Mouse (Mus musculus) fibroblast of lung, adult 2 months (primary cell): ENCODE measurements around the gene Pde6d.

Experiments used
- DNase-seq: peaks from one replicate; pipeline ENCODE4 v3.0.0-alpha.2; 2011; ENCODE audit warnings: low read depth

Gene Pde6d

DNA sequence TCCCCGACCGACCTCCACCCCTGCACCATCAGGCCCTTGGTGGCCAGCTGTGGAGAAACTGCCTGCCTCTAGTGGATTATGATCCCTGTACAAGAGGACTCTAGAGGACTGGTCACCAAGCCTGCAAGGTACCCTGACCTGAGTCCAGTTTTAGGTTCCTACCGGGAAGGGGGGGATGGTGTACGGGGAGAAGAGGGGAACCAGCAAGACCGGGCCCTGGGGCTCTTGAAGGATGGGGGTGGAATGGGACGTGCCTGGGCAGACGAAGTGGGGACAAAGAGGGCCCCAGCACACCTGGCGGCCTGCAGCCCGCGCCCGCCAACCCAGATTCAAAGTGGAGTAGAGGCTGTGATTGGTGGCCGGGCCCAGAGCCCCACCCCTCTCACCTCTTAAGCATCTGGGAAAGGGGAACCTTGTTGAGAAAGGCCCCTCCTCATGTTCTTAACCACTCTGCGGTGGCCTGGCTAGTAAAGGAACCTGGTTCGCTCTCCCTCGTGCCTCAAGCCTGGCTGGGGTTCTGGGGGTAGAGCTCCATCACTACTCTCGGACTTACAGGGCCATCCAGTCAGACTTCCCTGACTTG, 79.2 kb downstream of the Pde6d start:
- no peak for DNase-seq

DNA sequence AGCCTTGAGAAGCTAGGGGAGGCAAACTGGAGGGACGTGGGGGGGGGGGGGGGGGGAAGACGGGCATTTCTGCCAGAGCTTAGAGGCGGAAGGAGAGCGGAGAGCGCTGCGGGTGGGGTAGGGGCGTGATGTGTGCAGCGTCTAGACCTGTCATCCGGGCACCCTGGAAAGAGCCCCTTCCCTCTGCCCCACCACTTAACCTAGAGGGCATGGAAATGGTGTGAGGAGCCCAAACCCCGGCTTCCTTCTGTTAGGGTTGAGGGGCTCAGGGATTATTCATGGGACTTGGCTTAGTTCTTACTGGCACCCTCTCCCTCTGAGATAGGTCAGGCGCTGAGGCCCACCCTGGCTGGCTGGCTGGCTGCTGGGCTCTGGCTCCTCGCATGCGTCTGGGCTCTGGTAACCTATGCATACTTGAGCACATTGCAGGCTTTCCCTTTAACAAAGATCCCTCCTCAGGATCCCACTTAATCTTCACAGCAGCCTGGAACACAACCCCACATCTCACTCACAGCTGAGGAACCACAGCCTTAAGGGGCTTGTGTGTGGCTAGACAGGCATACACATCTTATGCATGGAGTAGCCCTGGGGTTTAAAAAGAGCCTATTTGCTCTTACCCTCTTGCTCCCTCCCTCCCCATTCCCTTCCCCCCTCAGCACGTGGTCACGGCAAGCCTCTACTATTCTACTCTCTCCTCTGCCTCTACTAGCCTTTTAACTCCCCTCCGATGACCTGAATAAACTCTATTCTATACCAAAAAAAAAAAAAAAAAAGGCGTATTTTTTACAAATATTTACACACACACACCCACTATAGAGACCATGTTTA, 80.0 kb downstream of the Pde6d start:
- DNase-seq, result no peak

DNA sequence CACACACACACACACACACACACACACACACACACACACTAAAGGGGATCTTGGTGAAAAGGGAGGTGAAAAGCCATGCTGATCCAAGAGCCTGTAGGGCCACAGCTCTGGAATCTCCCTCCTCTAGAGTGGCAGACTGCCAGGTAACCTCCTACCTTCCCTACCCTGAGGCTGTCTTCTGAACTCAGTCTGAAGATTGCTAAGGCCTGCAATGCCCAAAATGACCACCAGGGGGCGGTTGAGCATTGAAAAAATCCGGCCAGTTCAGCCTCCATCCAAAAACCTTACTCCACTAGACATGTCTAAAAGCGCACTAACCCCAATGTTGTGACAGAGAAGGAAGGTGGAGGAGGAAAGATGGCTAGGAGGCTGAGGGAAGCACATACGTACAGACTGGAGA, 80.9 kb downstream of the Pde6d start:
- DNase-seq, result peak; percentile 86

DNA sequence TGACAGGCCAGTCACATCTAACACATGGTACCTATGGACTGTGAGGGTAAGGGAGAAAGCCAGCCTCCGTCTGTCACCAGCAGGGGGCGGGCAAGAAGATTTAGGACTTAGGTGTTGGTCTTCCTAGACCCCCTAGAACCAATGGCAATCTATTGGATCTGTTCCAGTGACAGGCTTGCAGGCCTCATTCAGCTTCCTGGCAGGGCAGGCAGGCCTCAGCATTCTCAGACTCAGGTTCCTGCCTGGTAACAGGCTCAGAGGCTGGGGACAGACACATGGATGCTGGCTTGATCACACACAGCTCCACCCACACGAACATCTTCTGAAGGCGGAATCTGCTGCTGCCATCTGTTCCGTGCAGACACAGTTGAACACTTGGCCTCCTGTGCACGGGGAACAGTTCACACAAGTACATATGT, 81.3 kb downstream of the Pde6d start:
- DNase-seq, result no peak

DNA sequence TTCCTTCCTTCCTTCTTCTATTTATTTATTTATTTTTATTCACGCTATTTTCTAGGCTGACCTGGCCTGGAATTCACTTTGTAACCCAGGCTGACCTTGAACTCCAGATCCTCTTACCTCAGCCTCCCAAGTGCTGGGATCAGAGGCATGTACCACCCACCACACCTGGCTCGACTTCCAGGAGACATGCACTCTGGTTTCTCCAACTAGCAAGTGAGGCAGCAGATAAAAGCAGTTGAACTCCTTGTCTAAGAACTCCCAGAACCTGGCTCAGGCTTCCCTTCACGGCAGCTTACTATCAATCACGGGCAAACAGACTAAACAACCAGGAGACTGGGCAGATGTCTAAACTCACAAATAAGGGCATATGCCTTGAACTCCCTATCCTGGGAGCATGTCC, 81.7 kb downstream of the Pde6d start:
- DNase-seq, result no peak

DNA sequence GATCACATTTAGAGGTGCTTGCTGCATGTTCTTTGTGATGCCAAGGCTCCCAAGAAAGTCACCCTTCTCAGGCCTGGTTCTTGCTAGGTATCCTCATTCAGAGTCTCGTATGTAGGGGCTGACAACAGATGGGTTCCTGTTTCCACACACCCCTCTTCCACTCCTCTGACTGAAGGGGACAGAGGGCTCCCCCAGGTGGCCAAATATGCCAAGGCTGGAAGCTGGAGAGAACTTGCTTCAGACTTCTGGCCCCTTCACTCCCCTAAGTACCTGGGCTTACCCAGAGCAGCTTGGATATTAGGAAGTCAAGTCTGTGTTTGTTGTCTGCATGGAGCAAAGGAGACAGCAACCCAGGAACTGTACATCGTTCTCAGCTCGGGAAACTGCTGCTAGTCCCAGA, 82.5 kb downstream of the Pde6d start:
- no peak for DNase-seq

DNA sequence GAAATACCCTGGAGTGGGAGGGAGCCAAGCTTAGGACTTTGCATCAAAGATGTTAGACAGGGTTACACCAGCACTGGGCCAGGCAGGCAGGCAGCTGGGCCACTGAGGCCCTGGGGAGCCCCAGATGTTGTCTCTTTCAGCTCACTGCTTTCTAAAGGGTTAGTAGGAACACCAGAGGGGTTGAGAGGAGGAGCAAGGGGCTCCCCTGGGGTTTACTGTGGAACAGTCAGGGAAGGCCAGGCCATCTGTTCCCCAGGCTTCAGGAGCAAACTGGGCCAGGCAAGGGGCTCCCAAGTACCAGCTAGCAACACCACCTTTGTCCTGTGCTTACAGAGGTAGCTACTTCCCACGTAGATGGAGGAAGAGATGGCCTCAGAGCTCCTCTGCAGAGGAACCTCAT, 83.8 kb downstream of the Pde6d start:
- no peak for DNase-seq

DNA sequence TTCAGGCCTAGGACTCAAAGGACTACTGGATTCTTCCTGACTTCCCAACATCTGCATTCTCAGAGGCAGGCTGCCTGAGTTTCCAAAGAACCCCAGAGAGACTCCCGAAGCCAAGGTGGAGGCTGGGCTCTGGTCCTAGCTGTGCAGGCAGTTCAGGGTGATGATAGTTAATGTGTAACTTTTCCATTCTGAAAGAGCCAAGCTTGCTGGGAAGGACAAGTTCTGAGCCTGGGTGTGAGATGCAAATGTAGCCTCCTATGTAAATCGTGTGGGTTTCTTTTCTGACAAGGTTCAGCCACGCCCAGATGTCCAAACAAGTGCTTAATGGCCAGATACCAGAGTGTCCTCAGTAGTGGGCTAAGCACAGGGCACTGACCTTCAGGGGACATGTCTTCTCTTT, 84.4 kb downstream of the Pde6d start:
- DNase-seq, result no peak

DNA sequence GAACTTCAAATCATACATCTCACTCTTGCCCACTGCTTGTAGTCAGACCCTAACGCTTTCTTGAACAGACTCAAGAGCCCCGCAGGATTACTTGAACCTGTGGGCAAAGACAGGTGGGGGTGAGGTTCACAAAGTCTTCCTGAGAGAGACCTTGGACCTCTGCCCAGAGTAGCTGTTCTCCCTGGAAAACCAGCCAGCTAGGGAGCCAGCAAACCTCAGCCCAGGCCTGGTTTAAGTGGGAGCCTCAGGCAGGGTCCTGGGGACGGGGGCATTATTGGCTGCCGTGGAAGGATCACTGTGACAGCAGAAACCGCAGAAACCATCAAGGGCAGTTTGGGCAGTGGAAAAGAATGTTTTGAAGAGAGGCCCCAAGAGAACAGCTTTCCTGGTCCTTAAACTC, 85.1 kb downstream of the Pde6d start:
- no peak for DNase-seq

DNA sequence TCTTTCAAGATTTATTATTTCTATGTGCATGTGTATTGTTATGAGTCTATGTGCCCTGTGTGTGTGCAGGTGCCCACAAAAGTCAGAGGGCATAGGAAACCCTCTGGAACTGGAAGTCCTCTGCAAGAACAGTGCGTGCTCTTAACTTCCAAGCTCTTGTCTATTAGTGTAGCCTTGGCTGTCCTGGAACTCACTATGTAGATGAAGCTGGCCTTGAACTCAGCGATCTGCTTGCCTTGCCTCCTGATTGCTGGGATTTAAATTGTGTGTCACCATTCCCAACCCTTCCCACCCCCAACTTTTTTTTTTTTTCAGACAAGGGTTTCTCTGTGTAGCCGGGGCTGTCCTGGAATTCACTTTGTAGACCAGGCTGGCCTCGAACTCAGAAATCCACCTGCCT, 86.1 kb downstream of the Pde6d start:
- DNase-seq, result no peak

DNA sequence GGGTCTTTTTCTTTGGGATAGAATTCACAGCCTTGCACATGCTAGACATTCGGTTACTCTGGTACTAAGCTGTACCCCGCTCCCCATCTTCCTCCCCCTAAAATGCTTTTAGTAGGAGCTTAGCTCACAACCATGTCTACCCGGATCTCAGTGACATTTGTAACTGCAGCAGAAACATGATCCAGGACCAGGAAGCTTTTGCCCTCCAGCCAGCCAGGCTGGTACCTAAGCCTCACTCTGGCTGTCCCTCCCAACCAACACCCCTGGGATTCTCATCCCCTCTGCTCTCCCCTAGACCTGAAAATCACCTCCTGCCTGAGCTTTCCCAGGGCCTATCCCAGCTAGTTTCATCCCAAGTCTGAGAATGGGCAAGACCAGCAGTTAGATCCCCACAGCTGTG, 88.6 kb downstream of the Pde6d start:
- DNase-seq, result no peak
